Mouse (Mus musculus) olfactory bulb, adult 2 months (tissue): ENCODE measurements around the gene Actn1.

Source experiments
- CTCF ChIP-seq: fragments of 200-500 bp; IDR thresholded peaks from 2 replicates; pipeline ENCODE4 v1.5.1; 2012; ENCODE audit warnings: low read depth, mild to moderate bottlenecking, low read length, moderate library complexity; ENCODE audit not compliant: insufficient read depth
- POLR2A ChIP-seq: fragments of 200-500 bp; IDR thresholded peaks from 2 replicates; pipeline ENCODE4 v1.6.1; 2012; ENCODE audit warnings: mild to moderate bottlenecking, low read depth, low read length, moderate library complexity; ENCODE audit not compliant: insufficient read depth

DNA sequence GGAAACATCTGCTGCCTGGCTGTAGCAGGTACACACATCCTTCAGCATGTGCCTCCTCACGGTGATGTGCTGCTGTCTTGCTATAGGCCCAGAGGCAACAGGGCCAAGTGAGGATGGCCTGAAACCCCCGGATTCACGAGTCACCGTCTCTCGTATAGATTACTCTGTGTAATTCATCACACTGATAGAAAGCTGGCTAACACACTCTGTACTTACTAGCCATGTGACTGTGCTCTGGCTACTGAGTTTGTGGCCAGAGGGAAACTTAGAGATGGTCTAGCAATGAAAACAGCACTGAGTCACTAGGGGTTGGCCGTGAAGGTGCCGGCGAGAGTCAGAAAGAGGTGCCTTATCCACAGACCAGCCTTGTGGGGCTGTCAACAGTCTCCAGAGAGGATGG, 95.6 kb downstream of the Actn1 start:
- TF ChIP-seq CTCF, result no peak
- no peak for TF ChIP-seq POLR2A
